10 mouse cellular contexts compared by ENCODE assay signal in the genomic region with DNA sequence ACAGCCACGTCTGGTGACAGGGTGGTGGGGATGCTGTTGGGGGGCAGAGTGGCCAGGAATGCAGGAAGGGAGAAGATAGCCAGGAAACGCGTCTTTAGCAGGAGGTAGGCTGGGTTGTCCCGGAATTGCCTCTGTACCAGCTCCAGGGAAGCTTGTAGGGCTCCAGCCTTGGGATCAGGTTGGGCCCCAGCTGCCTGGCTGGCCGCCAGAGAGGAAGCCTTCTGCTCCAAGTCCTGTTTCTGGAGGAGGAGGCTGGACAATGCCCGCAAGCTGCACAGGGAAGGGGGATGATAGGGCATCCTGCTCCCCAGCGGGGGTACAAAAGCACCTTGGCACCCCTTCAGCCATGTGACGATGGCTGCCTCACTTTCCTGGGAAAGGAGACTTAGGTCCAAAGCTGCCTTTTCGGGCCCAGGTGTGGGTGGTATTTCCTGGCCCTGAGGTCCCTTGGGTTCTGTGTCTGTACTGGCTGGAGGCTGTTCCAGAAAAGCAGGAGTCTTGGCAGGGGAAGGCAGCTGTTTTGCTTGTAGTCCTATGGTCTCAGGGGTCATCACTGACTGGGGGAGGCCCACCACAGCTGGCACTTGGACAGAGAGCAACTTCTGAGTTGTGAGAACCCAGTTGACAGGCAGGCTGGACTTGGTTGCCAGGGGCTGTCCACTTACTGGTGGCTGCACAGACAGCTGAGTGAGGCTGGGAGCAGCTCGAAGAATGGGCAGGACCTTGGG. TPM values are rescaled to one million over a fixed set of nuclear protein-coding genes. Genes with fewer than 3 reads are reported as not detected.
DNase-seq lines count a peak whose midpoint lies in the region; ATAC-seq lines count a peak whose summit lies in the region.
"Had no signal": no experiment of that assay in that cellular context is flagged by ENCODE, and none has a peak within 500 bp of the region (broad histone marks: within the 10 kb centered on the region; RNA-seq: fewer than 3 reads in every experiment).

No protein-coding gene starts in this region.

- no peaks in the 10 kb centered on the region for H3K9me3 ChIP-seq in embryonic facial prominence, embryonic 15.5 days (replicated peaks)
- H3K9me3 ChIP-seq: megakaryocyte, embryonic 14.5 days had no signal

- peak; percentile 65 to 71 for DNase-seq in right cerebral cortex, postnatal 10 days (ENCODE audit: low spot score in 2 of 2)
- DNase-seq in right cerebral cortex, postnatal 36 days (ENCODE audit: low spot score in 2 of 2): no peak
- peak; percentile 52 for DNase-seq in kidney, adult 9 months
- peak; percentile 73 for DNase-seq in ovary, postnatal 14 days (ENCODE audit: low spot score)
- no peak for DNase-seq in urinary bladder, postnatal 25 days (ENCODE audit: low spot score)

- H3K4me1 ChIP-seq in embryonic facial prominence, embryonic 15.5 days: peaks cover 11% of the 10 kb centered on the region; the same call in 1 of the 2 replicates

- H3K4me3 ChIP-seq in embryonic facial prominence, embryonic 15.5 days (replicated peaks): no peak overlapping the region
- H3K4me3 ChIP-seq: erythroblast, embryonic 14.5 days; megakaryocyte, embryonic 14.5 days had no signal

- ATAC-seq in embryonic facial prominence, embryonic 15.5 days (ENCODE audit: insufficient number of reproducible peaks, low FRiP score, low TSS enrichment, low read depth): no peak
- no peak for ATAC-seq in monocyte, adult 5-6 weeks (replicated peaks; ENCODE audit: insufficient number of reproducible peaks, low FRiP score, low TSS enrichment, poor library complexity, severe bottlenecking)
- no peak for ATAC-seq in inflammation-experienced regulatory T-cells, adult 6 months

- 0 out of 2 replicates have a peak overlapping the region, but pooled peaks have one; percentile 41 for H3K27ac ChIP-seq in embryonic facial prominence, embryonic 15.5 days (replicated peaks)

- H3K4me2 ChIP-seq in embryonic facial prominence, embryonic 15.5 days (replicated peaks): no peak overlapping the region

- H3K36me3 ChIP-seq in embryonic facial prominence, embryonic 15.5 days: peaks cover 67% of the 10 kb centered on the region

- H3K9ac ChIP-seq in embryonic facial prominence, embryonic 15.5 days: no peak overlapping the region

- H3K27me3 ChIP-seq in embryonic facial prominence, embryonic 15.5 days: no peaks in the 10 kb centered on the region
- H3K27me3 ChIP-seq: megakaryocyte, embryonic 14.5 days had no signal

- WGBS in embryonic facial prominence, embryonic 15.5 days: 84% methylated on average over 10 of the region's 10 CpGs

RNA-seq across cellular contexts. Expression of gene Card9, which starts 4.2 kb away (rescaled TPM):
- 0.84 and 1.7 TPM in 2 replicates for polyA plus RNA-seq in embryonic facial prominence, embryonic 15.5 days (2015; fragmentation: Nextera tagmentation; extraction: Ambion mirVana)
- 82.3 to 116 TPM (median 106 TPM) in 3 replicates for total RNA-seq in monocyte, adult 5-6 weeks (2017)
- polyA plus RNA-seq in inflammation-experienced regulatory T-cells, adult 6 months (2017; shearing (Covaris generic)): 1 to 10 TPM in 2 of 3 experiments, under 1 TPM in 1; 0.53 to 2.1 (median 1.1) TPM

RNA-seq across cellular contexts. Expression of gene Dnlz, which starts 13.0 kb away (rescaled TPM):
- polyA plus RNA-seq in embryonic facial prominence, embryonic 15.5 days (2015; fragmentation: Nextera tagmentation; extraction: Ambion mirVana): 30.2 and 31.9 TPM in 2 replicates
- 3.4 to 8.6 TPM (median 3.7 TPM) in 3 replicates for total RNA-seq in monocyte, adult 5-6 weeks (2017)
- polyA plus RNA-seq in inflammation-experienced regulatory T-cells, adult 6 months (2017; shearing (Covaris generic)): 1 to 10 TPM; 7.6 to 8.7 (median 7.6) TPM

RNA-seq across cellular contexts. Expression of gene Snapc4, which starts 15.6 kb away (rescaled TPM):
- 25.3 and 30.2 TPM in 2 replicates for polyA plus RNA-seq in embryonic facial prominence, embryonic 15.5 days (2015; fragmentation: Nextera tagmentation; extraction: Ambion mirVana)
- 29.6 to 63.7 TPM (median 31.7 TPM) in 3 replicates for total RNA-seq in monocyte, adult 5-6 weeks (2017)
- polyA plus RNA-seq in inflammation-experienced regulatory T-cells, adult 6 months (2017; shearing (Covaris generic)): 10 to 100 TPM; 15.6 to 43.4 (median 39.6) TPM

RNA-seq across cellular contexts. Expression of gene Entr1, which starts 24.2 kb away (rescaled TPM):
- polyA plus RNA-seq in embryonic facial prominence, embryonic 15.5 days (2015; fragmentation: Nextera tagmentation; extraction: Ambion mirVana): 120 and 141 TPM in 2 replicates
- 83.7 to 122 TPM (median 118 TPM) in 3 replicates for total RNA-seq in monocyte, adult 5-6 weeks (2017)
- polyA plus RNA-seq in inflammation-experienced regulatory T-cells, adult 6 months (2017; shearing (Covaris generic)): 10 to 100 TPM; 35.3 to 57.5 (median 44.3) TPM

RNA-seq across cellular contexts. Expression of gene Pmpca, which starts 24.2 kb away (rescaled TPM):
- 90.4 and 92.6 TPM in 2 replicates for polyA plus RNA-seq in embryonic facial prominence, embryonic 15.5 days (2015; fragmentation: Nextera tagmentation; extraction: Ambion mirVana)
- total RNA-seq in monocyte, adult 5-6 weeks (2017): 54.9 to 68.4 TPM (median 59.0 TPM) in 3 replicates
- 10 to 100 TPM; 82.4 to 88.4 (median 82.9) TPM for polyA plus RNA-seq in inflammation-experienced regulatory T-cells, adult 6 months (2017; shearing (Covaris generic))

Comparison
In these comparisons a context has a peak if more than half of its experiments do, and no peak if none do; other contexts are left out.
1. DNase-seq: peak in right cerebral cortex, postnatal 10 days (2 of 2), kidney, adult 9 months (single experiment) and ovary, postnatal 14 days (single experiment); none in right cerebral cortex, postnatal 36 days (0 of 2) and urinary bladder, postnatal 25 days (single experiment).